Mouse (Mus musculus): ENCODE measurements around the gene Apol7e.
"Not testable (repeated sequence)": the region's sequence is repeated elsewhere in the genome, so short reads cannot be mapped to it uniquely, and the experiment has no call there.

DNA sequence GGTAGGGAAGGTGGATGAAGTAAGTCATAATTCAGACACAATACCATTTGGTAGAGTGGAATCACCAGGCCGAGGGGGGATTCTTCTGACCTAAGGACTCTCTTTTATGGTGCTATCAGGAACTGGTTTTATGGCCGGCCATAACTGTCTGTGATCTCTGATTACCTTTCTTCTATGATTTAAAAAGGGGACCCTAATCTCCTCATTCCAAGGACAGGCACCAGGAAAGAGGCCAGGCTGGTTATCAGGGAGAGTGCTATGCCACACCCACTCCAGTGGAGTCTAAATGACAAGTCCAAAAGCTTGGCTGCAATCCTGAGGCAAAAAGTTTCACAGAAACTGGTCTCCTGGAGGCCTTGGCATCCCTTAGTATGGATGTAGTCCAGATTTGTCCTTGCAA lies 36.8 kb upstream of the Apol7e start:
- TF ChIP-seq CTCF (IDR thresholded peaks at IDR 0.05; ENCODE audit: borderline replicate concordance, control insufficient read depth, extremely low read depth, insufficient read depth, low read length, poor library complexity); POLR2A (IDR thresholded peaks at IDR 0.05; ENCODE audit: control insufficient read depth, extremely low read depth, insufficient read depth, low read length, poor library complexity): not testable (repeated sequence)
